Mouse (Mus musculus): ENCODE results near the gene Cmtm5. TPM values are rescaled to one million over a fixed set of nuclear protein-coding genes. Genes with fewer than 3 reads are reported as not detected.

Cmtm5 gene
- total and polyA plus RNA-seq, 2 experiments: not detected

DNA sequence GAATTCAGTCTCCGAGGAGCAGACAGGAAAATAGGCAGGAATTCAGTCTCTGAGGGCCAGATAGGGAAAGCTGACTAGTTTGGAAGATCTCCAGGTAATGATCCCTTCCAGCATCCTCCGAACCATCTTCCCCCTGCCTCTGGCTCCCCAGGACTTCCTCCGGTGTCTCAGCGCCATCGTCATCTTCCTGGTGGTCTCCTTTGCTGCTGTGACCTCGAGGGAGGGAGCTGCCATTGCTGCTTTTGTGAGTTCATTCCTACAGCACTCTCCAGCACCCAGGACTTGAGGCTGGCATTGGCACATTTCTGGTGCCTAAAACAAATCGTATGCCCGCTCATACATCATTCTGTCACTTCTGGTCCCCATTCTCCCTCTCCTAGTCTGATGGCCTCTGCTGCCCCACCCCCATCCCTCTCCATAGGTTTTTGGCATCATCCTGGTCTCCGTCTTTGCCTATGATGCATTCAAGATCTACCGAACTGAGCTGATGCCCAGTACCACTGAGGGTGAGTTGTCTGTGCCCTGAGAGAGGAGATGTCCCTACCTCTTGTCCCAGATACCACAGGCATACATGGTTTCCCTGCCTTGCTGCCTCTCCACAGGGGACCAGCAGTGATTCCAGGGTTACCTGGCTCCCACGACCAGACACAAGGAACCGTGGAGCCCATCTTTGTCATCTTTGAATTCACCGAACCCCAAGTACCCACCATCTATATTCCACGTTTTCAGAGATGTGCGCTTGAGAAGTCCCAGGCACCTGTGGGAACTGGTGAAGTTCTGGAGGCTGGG is 2.6 kb downstream of the Cmtm5 start:
- no peak overlapping the region for H3K27ac ChIP-seq (replicated peaks; ENCODE audit: insufficient read depth, low read depth, low read length)
- H3K4me3 ChIP-seq (ENCODE audit: insufficient read depth, low read depth, low read length): no peak overlapping the region
- no peaks in the 10 kb centered on the region for H3K79me2 ChIP-seq (ENCODE audit: control insufficient read depth, insufficient read depth, low read length)
- H3K9ac ChIP-seq (ENCODE audit: low read depth, low read length): no peak overlapping the region
- no peaks in the 10 kb centered on the region for H3K4me1 ChIP-seq (ENCODE audit: control insufficient read depth, insufficient read depth, low read length)
- DNase-seq (ENCODE audit: extremely low read depth, low read depth, low spot score): no peak
- H3K27me3 ChIP-seq (ENCODE audit: control insufficient read depth, insufficient read depth, low read length): no peaks in the 10 kb centered on the region
- 76% methylated on average over 15 of the region's 15 CpGs for WGBS
- TF ChIP-seq CTCF (IDR thresholded peaks at IDR 0.05; ENCODE audit: low read depth, low read length): no peak
- TF ChIP-seq POLR2A (IDR thresholded peaks at IDR 0.05; ENCODE audit: extremely low read depth, insufficient read depth, low read length): no peak
- H3K36me3 ChIP-seq (ENCODE audit: control insufficient read depth, insufficient read depth, low read length): no peaks in the 10 kb centered on the region

DNA sequence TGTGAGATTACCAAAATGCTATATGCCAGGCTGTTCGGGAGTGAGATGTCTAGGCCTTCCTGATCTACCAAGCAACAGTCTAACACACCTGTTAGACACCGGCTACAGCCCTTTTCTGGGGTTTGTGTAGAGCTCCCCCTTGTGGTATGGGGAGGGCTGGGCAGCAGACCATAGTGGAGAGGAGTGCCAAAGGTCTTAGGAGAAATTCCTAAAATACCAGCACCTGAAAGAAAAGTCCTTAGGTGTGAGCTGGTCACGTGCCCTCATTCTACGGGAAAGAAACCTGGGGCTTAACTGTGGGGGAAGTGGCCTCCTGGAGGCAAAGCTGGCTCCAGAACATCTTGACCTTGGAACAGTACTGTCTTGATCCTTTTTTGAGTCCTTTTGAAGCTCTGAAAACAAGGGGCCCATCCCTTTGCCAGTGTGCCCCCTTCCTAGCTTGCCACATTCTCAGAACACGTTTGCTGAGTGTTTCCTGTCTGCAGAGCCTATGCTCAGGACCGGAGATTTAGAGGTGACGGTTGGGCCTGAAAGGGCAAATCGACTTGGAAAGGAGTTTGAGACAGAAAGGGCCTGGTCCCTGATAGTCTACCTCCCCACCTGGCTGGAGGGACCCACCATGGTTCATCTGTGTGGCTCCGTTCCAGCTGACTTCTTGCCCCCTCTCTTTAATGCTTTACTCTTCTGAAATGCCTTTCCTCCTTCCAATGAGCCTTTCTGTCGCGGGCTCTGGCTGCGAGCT is 3.5 kb downstream of the Cmtm5 start:
- no peaks in the 10 kb centered on the region for H3K79me2 ChIP-seq (ENCODE audit: control insufficient read depth, insufficient read depth, low read length)

DNA sequence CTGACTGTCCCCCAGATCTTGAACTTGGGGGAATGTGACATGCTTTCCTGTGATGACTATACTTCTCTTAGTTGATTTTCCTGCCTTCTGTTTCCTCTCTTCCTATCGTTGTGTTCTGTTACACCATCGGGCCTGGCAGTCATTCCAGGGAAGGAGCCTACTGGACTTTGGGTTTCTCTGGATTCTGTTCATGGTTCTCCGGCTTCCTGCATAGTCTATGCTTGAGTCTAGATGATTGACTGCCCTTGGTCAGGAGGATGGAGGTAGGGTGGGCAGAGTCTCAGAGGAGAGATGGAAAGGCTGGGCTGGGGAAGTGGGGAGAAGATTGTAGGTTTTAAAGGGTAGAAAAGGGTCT is 4.1 kb downstream of the Cmtm5 start:
- Histone ChIP-seq H3K36me3 (ENCODE audit: control insufficient read depth, insufficient read depth, low read length) (no peaks in the 10 kb centered on the region), H3K79me2 (ENCODE audit: control insufficient read depth, insufficient read depth, low read length) (no peaks in the 10 kb centered on the region), H3K9ac (ENCODE audit: low read depth, low read length) (no peak overlapping the region), H3K4me1 (ENCODE audit: control insufficient read depth, insufficient read depth, low read length) (no peaks in the 10 kb centered on the region), H3K4me3 (ENCODE audit: insufficient read depth, low read depth, low read length) (no peak overlapping the region), H3K27ac (replicated peaks; ENCODE audit: insufficient read depth, low read depth, low read length) (no peak overlapping the region), H3K27me3 (ENCODE audit: control insufficient read depth, insufficient read depth, low read length) (no peaks in the 10 kb centered on the region)
- WGBS: 69% methylated on average over 3 of the region's 3 CpGs
- no peak for DNase-seq (ENCODE audit: extremely low read depth, low read depth, low spot score)
- TF ChIP-seq POLR2A (IDR thresholded peaks at IDR 0.05; ENCODE audit: extremely low read depth, insufficient read depth, low read length): no peak

More for the DNA sequence above, 3.5 kb downstream of the Cmtm5 start:
- Histone ChIP-seq H3K36me3 (ENCODE audit: control insufficient read depth, insufficient read depth, low read length) (no peaks in the 10 kb centered on the region), H3K4me3 (ENCODE audit: insufficient read depth, low read depth, low read length) (no peak overlapping the region), H3K4me1 (ENCODE audit: control insufficient read depth, insufficient read depth, low read length) (no peaks in the 10 kb centered on the region), H3K9ac (ENCODE audit: low read depth, low read length) (no peak overlapping the region), H3K27me3 (ENCODE audit: control insufficient read depth, insufficient read depth, low read length) (no peaks in the 10 kb centered on the region), H3K27ac (replicated peaks; ENCODE audit: insufficient read depth, low read depth, low read length) (no peak overlapping the region)
- TF ChIP-seq CTCF (IDR thresholded peaks at IDR 0.05; ENCODE audit: low read depth, low read length) (peak; percentile 85), POLR2A (IDR thresholded peaks at IDR 0.05; ENCODE audit: extremely low read depth, insufficient read depth, low read length) (no peak)
- peak; percentile 45 for DNase-seq (ENCODE audit: extremely low read depth, low read depth, low spot score)
- 54% methylated on average over 12 of the region's 12 CpGs for WGBS

DNA sequence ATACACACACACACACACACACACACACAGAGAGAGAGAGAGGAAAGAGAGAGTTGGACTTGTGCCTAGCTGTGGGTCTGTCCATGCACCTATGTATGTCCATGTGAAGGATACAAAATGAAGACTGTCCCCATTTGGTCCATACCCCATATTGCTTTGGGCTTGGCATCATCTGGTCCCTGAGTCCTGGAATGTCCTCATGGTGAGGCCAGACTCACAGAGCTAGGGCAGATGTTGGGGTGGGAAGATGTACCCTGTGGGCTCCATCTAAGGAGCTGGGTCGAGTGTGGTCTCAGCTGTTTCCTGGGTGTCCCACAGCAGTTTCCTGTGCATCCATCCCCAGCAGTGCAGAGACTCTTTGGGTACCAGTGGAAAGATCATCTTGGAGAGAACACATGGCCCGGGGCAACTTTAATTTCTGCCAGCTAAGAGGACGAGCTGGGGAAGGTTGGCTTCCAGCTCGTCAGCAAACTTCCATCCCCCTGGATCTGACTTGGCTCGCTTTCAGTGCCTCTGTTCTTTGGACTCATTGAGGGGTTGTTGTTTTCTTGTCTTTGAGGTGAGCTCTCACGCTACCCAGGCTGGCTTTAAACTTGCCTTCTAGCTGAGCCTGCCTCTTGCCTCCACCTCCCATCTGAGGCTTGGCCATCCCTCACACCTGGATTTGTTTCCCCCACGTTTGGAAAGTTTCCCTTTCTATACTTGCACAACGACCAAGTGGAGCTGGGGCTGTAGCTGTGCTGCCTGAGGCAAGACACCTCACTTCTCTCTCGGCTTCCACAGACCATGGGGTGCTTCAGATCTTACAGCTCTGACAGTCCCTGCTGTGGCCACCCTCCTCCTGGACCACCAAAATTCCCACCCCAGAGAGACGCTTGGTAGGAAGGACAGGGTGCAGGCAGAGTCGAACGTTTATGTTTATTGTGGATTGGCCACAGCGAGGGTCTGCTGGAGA is 5.2 kb downstream of the Cmtm5 start:
- no peaks in the 10 kb centered on the region for H3K27me3 ChIP-seq (ENCODE audit: control insufficient read depth, insufficient read depth, low read length)
- no peak overlapping the region for H3K4me3 ChIP-seq (ENCODE audit: insufficient read depth, low read depth, low read length)
- DNase-seq (ENCODE audit: extremely low read depth, low read depth, low spot score): no peak
- no peak overlapping the region for H3K27ac ChIP-seq (replicated peaks; ENCODE audit: insufficient read depth, low read depth, low read length)
- H3K4me1 ChIP-seq (ENCODE audit: control insufficient read depth, insufficient read depth, low read length): no peaks in the 10 kb centered on the region
- TF ChIP-seq CTCF (IDR thresholded peaks at IDR 0.05; ENCODE audit: low read depth, low read length): no peak
- TF ChIP-seq POLR2A (IDR thresholded peaks at IDR 0.05; ENCODE audit: extremely low read depth, insufficient read depth, low read length): no peak
- 44% methylated on average over 13 of the region's 13 CpGs for WGBS
- H3K79me2 ChIP-seq (ENCODE audit: control insufficient read depth, insufficient read depth, low read length): no peaks in the 10 kb centered on the region
- H3K36me3 ChIP-seq (ENCODE audit: control insufficient read depth, insufficient read depth, low read length): no peaks in the 10 kb centered on the region
- H3K9ac ChIP-seq (ENCODE audit: low read depth, low read length): no peak overlapping the region

DNA sequence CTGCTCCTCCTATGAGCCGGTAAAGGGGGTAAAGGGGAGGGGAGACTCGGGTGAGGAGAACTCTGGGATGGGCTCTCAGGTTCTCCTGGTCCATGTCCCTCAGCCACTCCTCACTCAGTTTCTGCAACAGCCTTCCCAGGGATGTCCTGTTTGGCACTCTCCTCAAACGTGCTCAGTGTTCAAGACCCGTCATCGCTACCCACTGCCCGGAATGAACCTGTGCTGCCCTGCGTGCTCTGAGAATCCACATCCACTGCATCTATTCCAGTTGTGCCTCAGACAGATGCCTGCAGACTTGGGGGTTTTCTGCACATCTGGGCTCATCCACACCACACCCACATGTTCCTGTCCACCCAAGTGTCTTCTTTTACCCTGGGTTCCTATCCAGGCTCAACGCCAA is 6.4 kb downstream of the Cmtm5 start:
- no peaks in the 10 kb centered on the region for H3K27me3 ChIP-seq (ENCODE audit: control insufficient read depth, insufficient read depth, low read length)
- no peak for TF ChIP-seq POLR2A (IDR thresholded peaks at IDR 0.05; ENCODE audit: extremely low read depth, insufficient read depth, low read length)
- TF ChIP-seq CTCF (IDR thresholded peaks at IDR 0.05; ENCODE audit: low read depth, low read length): no peak
- no peak for DNase-seq (ENCODE audit: extremely low read depth, low read depth, low spot score)
- WGBS: 87% methylated on average over 8 of the region's 8 CpGs
- no peaks in the 10 kb centered on the region for H3K36me3 ChIP-seq (ENCODE audit: control insufficient read depth, insufficient read depth, low read length)
- no peak overlapping the region for H3K4me3 ChIP-seq (ENCODE audit: insufficient read depth, low read depth, low read length)
- no peak overlapping the region for H3K9ac ChIP-seq (ENCODE audit: low read depth, low read length)
- no peaks in the 10 kb centered on the region for H3K4me1 ChIP-seq (ENCODE audit: control insufficient read depth, insufficient read depth, low read length)
- no peak overlapping the region for H3K27ac ChIP-seq (replicated peaks; ENCODE audit: insufficient read depth, low read depth, low read length)
- no peaks in the 10 kb centered on the region for H3K79me2 ChIP-seq (ENCODE audit: control insufficient read depth, insufficient read depth, low read length)
